Mouse (Mus musculus) stomach, postnatal 0 days (tissue): ENCODE measurements around the gene Serinc5.

Experiments
- CTCF ChIP-seq: IDR thresholded peaks from 2 replicates; pipeline ENCODE4 v1.5.1; 2016; ENCODE audit warnings: antibody characterized with exemption, low read depth, mild to moderate bottlenecking, moderate library complexity
- EP300 ChIP-seq: optimal IDR thresholded peaks from 2 replicates; pipeline ENCODE3; 2016; ENCODE audit warnings: antibody characterized with exemption

DNA sequence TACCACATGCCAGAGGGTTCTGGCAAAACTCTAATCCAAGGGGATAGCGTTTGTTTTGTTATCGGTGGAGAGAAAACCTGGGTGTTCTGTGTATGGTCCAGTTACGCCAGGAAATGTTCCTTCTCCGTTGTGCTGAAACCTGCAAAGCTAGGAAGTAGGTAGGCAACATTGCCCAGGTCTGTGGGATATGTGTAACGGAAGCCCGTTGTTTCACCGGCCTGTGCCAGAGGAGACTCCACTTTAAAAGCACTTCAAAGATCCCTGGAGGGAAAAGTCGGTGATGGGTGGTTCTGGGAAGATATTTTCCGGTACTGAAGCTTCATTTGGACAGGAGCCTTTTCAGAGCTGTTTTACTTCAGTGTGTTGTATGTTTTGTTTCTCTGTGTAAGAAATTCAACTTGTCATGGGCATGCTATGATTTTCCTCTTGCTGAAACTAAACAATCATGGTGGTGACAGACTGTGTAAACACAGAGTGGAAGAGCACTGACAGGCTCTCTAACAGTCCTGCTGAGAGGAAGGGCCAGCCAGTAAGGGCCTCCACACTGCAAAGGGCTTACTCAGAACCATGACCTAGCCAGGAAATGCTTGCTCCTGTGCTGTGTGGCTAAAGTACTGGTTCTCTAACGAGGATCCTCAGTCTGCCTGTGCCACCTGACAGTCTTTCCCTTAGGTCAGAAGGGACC, 83.1 kb downstream of the Serinc5 start:
- TF ChIP-seq CTCF = no peak
- TF ChIP-seq EP300 = no peak
